Mouse (Mus musculus): ENCODE results near the gene Rbl1.
"Not testable (repeated sequence)": the region's sequence is repeated elsewhere in the genome, so short reads cannot be mapped to it uniquely, and the experiment has no call there.

Rbl1 gene

DNA sequence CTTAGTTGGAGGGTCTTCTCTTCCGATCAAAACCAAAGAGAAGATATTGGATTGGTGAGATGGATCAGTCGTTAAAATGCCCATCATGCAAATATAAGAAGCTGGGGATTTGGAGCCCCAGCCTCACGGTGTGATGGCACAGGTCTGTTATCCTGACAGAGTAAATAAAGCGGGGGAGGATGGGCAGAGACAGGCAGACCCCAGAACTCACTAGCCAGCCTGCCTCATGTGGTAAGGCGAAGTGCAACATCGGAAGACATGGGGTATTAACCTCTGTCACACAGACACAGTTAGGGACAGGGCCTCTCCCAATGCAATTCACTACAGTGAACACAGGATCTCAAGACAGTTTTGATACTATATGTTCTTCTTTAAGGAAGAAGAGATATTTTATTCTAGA, 33.7 kb downstream of the Rbl1 start:
- no peak for DNase-seq (ENCODE audit: low spot score in 2 of 2)

DNA sequence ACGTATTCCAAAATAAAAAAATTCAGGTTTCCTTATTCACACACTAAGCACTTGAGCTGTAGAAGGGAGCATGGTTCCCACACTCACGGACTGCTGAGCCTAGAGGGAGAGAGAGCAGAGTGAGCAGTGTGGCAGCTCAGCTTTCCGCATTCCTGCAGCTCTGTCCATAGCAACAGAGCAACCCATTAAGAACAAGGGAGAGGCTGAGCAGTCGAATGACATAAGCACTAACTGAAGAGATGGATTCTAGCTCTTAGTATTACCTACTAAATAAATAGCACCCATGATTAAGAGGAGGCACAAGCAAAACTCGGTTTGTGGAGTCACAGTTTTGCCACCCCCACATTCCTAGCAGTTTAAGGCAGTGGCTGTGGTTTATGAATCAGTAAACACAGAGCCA, 34.2 kb downstream of the Rbl1 start:
- peak in 1 of 2 experiments; percentile 6 for DNase-seq (ENCODE audit: low spot score in 2 of 2)

DNA sequence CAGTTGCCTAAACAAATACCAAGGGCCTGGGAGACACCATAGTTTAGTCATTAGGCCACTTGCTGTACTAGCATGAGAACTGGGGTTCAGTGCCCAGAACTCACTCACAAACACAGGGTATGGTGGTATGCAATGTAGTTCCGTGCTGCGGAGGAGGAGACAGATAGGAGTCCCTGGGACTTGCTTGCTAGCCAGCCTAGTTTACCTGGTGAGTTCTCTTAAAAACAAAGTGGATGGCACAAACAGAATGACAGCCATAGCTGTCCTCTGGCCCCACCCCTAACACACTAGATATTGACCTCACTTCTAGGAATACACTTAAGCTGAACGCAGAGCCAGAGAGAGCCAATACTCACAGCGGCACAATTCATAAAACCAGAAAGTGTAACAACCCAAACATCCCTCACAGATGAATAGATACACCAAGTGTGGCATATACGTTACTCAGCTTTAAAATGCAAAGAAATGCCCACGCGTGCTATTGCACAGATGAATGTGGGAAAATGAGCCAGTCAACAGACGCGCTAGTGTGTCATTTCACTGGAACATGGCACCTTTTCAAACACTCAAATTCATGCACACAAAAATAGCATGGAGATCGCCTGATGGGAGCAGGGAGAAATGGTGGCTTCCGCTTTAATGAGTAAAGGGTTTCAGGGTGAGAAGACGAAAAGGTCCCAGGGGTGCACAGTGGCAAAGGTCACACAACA, 37.8 kb downstream of the Rbl1 start:
- DNase-seq (ENCODE audit: low spot score in 2 of 2), result peak in 1 of 2 experiments; percentile 52

DNA sequence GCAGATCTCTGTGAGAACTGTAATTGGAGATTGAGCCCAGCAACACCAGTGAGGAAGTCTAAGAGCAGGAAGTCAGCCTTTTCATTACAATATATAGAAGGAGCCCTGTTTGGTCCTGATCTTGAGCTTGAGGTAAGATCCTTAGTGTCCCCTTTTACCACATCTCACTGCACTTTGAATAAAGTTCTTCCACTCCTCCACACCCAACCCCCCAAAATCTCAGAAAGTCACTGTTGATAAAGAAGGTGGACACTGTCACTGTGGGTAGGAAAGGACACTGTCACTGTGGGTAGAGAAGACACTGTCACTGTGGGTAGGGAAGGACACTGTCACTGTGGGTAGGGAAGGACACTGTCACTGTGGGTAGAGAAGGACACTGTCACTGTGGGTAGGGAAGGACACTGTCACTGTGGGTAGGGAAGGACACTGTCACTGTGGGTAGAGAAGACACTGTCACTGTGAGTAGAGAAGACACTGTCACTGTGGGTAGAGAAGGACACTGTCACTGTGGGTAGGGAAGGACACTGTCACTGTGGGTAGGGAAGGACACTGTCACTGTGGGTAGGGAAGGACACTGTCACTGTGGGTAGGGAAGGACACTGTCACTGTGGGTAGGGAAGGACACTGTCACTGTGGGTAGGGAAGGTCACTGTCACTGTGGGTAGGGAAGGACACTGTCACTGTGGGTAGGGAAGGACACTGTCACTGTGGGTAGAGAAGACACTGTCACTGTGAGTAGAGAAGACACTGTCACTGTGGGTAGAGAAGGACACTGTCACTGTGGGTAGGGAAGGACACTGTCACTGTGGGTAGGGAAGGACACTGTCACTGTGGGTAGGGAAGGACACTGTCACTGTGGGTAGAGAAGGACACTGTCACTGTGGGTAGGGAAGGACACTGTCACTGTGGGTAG, 38.8 kb downstream of the Rbl1 start:
- DNase-seq (ENCODE audit: low spot score in 2 of 2), result not testable (repeated sequence)

DNA sequence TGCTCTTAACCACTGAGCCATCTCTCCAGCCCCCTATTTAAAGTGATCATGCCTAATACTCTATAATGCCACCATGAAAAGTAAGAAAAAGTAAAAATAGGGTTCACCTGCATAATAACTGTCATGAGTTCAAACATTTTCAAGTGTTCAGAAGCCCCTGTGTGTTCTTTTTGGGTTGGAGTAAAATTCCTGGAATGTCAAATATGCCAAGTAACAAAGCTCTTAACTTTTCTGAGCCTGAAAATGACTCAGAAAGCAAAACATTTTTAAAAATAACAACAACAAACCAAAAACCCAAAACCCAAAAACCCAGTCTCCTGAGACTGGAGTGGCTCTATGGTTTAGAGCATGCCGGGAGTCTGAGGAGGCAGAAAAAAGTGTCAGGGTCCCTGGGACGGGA, 40.2 kb downstream of the Rbl1 start:
- no peak for DNase-seq (ENCODE audit: low spot score in 2 of 2)

DNA sequence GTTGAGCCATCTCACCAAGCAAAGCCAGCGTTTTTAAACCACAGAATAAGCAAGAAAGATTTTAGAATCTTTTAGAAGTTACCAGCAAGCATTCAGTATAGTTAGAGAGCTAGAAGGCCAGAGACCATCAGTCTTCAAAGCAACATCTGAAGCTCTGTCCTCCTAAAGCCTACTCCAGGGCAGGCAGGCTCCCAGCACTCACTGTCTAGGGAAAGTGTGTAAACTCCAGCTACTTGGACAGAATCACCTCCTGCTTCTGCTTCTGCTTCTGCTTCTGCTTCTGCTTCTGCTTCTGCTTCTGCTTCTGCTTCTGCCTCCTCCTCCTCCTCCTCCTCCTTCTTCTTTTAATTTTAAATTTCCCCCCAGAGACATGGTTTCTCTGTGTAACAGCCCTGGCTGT, 48.3 kb downstream of the Rbl1 start:
- DNase-seq (ENCODE audit: low spot score in 2 of 2), result no peak

DNA sequence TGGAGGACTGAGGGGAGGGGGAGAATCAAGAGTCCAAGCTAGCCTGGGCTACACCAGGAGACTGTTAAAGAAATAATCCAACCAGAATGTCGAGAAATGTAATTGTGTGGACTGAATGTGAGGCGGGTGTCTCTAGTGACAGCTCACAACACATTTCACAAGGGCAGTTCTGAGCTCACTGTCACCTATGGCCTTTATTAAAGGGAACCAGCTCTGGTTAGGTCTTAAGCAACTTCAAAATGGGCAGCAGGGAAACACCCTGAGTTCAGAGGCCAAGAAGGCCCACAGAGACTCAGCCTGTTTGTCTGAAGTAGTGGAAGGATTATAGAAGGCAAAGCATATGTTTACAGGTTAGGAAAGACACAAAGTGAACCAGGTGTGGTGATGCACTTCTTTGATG, 51.1 kb downstream of the Rbl1 start:
- no peak for DNase-seq (ENCODE audit: low spot score in 2 of 2)

DNA sequence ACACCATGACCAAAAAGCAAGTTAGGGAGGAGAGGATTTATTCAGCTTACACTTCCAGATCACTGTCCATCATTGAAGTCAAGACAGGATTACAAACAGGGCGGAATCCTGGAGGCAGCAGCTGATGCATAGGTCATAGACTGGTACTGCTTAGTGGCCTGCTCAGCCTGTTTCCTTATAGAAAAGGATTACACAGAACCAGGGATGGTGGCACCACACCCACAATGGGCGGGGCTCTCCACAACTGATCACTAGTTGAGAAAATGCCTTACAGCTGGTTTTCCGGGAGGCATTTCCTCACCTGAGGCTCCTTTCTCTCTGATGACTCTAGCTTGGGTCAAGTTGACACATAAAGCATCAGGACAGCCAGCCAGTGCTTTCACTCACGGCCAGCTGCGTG, 55.9 kb downstream of the Rbl1 start:
- DNase-seq (ENCODE audit: low spot score in 2 of 2), result no peak

DNA sequence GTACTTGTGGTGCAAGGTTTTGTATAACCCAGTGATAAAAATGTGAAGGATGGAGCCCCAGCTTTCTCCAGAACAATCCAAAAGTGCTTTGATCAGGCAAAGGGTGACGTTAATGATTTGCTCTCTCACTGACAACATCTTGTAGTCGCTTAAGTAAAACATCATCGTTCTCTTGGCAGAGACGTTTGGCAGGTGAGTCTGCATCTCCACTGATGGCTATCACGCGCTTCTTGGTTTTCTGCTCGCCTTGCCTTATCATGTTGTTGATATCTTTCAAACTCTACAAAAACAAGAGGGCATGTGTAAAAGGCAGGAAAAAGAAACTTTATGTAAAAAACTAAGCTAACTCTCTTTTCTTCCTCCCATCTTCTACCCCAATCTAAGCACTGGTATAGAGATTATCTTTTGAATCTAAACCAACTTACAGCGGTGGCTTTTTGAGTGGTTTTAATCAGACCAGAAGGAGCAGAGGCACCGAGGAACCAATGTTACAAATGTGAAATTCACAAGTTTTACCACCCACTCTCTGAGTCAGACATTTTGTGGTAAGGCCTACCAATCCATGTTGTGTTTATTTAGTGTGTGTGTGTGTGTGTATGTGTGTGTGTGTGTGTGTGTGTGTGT, 56.8 kb downstream of the Rbl1 start:
- DNase-seq (ENCODE audit: low spot score in 2 of 2), result no peak

DNA sequence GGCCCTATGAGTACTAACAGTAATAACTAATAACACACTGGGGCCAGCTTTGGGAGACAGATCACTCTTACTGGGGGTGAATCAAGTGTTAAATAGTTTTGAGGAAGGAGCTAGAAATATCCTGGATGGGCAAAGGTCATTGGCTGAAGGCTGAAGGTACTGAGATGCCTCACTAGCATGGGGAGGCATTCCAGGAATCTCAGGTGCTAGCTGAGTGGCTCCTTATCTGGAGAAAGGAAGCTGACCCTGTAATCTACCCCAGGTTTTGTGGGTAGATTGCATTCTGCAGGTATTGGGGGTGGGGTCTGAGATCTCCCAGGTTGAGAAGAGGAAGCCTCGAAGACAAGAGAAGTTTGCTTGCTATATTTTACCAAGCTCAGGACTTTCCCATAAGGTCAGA, 59.2 kb downstream of the Rbl1 start:
- DNase-seq (ENCODE audit: low spot score in 2 of 2), result no peak

DNA sequence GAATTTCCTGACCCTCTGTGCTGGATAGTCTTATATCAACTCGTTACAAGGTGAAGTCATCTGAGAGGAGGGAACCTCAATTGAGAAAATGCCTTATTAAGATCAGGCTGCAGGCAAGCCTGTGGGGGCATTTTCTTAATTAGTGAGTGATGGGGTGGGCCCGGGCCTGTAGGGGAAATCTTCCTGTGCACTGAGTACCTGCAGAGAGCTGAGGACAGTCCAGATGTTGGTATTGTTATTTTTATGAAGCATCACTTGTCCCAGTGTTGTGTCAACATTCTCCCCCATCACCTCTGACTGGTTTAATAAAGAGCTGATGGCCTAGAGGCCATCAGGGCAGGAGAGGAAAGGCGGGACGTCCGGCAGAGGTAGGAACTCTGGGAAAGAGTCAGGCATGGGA, 60.2 kb downstream of the Rbl1 start:
- DNase-seq (ENCODE audit: low spot score in 2 of 2), result no peak

DNA sequence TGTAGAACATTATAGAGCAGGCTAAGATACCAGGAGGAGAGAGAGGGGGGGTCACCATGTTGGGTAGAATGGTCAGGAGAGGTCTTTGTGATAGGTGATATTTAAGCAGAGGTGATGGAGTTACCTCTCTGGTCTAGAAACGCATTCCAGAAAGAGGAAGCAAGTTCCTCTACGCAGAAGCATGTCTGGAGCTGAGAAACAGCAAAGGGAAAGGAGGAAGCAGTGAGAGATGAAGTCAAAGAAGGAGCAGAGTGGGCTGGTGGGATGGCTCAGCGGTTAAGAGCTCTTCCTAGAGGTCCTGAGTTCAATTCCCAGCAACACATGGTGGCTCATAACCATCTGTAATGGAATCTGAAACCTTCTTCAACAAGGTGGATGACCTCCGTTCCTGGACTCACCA, 62.4 kb downstream of the Rbl1 start:
- DNase-seq (ENCODE audit: low spot score in 2 of 2), result no peak

DNA sequence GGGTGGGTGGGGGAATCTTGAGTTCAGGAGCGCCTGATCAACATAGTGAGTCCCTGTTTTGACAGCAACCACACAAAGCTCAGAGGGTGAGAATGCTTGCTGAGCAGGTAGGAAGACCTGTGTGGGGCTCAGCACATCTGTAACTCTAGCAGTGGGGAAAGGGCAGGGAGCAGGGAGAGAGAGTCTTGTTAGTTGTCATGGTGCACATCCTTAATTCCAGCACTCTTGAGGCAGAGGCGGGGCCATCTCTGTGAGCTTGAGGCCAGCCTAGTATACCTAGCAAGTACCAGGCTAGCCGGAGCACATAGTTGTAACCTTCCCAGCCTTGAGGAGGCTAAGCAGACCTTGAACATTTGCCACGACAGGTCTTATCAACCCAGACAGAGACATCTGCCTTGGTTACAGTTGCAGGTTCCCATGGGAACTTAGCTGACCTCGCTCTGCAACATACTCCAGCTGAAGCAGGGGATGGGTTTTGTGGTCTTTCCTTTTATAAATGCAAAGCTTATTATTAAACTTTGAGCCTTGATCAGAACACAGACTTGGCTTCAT, 65.0 kb downstream of the Rbl1 start:
- no peak for DNase-seq (ENCODE audit: low spot score in 2 of 2)

DNA sequence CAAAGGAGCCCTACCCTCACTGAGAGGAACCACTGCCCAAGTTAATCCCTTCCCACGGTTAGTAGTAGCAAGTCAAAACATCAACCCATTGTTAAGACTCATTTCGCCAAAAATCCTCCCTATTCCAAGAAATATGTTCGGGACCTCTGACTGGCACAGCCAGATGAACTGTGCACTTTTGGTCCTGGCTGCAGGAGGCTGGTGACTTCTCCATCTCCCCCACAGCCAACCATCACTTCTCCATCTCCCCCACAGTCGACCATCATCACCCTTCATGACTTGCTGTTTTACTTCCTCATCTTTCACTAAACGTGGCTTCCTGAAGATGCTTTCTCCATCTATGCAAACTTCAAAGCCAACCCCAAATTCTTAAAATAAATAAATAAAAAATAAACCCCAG, 65.5 kb downstream of the Rbl1 start:
- no peak for DNase-seq (ENCODE audit: low spot score in 2 of 2)

DNA sequence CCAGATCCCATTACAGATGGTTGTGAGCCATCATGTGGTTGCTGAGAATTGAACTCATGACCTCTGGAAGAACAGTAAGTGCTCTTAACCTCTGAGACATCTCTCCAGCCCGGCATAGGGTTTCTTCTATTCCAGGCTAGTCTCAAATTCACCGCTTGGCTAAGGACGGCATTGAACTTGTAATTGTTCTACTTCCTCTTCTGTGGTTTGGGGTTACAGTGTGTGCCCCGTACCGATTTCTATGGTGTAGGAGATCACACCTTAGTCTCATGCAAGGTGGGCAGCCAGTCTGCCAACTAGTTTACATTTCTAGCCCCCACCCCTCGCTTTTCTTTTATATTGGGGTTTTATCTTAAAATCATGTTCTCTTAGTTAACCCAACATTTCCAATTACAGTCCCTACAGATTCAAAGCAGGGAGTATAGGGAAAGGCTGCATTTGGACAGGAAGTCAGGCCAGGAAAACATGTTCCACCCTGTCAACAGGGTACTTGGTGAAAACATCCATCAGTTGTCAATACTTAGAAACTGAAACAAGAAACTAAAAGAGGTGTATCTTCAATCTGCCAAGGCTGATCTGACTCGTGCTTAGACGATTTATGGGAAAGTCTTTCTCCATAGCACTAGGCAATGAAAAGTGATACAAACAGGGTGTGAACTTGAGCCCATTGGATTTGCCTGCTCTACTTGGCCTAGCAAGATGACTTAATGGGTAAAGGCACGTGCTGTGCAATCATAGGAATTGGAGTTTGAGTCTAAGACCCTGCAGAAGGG, 66.2 kb downstream of the Rbl1 start:
- DNase-seq (ENCODE audit: low spot score in 2 of 2), result no peak

DNA sequence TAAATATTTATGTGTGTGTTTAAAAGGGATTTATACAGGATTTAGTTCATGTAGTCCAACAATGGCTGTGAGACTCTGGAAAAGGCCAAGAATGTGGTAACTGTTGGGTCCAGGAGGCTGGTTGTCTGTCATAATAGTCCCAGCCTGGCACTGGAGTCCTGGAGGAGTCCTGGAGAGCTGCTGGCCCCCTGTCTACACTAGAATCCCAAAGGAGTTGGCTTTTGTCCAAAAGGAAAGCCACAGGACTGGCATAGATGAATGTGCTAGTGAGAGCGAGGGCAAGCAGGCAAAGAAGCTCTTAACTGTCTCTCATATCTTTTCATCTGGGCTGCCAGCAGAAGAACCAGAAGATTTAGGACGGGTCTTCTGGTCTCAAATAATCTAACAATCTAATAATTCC, 67.7 kb downstream of the Rbl1 start:
- no peak for DNase-seq (ENCODE audit: low spot score in 2 of 2)

DNA sequence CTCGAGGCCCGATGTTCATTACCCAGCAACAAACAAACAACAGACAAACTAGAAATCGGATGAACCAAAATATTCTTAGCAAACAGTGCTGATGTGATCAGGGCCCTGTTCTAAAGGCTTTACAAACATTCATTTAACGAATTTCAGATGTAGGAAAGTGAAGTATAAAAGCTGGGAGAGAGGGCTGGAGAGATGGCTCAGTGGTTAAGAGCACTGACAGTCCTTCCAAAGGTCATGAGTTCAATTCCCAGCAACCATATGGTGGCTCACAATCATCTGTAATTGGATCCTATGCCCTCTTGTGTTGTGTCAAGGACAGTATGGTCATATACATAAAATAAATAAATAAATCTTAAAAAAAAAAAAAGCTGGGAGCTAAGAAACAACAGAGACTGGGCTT, 68.2 kb downstream of the Rbl1 start:
- DNase-seq (ENCODE audit: low spot score in 2 of 2), result no peak

DNA sequence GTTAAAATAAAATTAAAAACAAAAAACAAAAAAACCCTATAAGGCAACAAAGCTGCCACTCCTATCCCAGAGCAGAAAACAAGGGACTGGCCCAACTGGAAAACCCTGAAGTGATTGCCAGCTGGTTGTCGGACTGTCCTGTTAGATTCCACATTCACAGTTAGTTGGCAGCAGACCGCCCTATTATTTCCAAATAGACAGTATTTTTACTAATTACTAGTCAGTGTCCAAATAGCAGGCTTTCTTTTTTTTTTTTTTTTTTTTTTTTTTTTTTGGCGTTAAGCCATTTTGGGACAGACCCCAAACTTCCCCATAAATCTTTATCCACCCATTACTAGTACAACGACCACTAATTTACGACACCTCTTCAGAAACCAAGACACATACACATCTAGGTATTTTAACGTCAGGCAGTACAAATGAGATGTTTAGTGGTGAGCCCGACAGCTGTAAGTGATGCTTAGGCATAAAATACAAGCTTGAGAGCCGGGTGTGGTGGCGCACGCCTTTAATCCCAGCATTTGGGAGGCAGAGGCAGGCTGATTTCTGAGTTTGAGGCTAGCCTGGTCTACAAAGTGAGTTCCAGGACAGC, 68.7 kb downstream of the Rbl1 start:
- no peak for DNase-seq (ENCODE audit: low spot score in 2 of 2)

DNA sequence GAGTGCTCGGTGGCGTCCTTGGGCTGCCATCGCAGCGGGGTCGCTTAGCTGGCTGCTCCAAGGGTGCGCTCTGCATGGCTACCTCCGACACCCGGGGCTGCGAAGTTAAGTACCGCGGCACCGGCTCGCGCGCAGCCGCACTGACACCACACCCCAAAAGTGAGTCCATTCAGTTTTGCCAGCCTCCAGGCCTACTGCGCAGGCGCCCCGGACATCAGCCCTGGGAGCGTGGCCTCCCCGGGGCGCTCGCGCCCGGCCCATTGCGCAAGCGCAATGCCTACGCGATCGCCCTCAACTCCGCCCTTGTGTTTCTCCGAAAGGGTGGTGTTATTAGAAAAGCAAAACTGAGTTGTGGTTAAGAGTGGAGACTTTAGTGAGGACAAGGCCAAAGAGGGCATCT, 69.3 kb downstream of the Rbl1 start, which contains the start of gene Samhd1:
TSS of gene Samhd1 (minus strand) at position 252 of the 400 bp plus-strand sequence.
- peak; percentile 88 to 90 for DNase-seq (ENCODE audit: low spot score in 2 of 2)

DNA sequence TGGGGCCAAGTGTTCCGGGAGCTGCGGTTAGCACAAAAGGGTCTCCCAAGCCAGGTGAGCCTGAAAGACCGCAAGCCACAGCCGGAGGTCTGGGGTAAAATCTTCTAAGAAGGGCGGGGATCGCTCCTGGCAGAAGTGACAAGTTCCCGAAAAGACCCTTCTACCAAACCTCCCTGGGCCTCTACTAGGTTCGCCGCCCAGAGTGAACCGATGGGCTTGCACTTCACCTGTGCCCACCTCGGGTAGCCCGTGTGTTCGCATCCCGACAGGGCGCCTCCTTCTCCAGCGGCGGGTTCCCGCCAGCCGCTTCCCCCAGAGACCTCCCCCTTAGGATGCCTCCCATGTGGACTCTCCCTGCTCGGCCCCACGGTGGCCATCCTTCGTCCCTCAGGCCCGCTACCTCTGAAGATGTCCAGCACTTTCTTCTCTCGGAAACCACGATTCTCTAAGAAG, 69.8 kb downstream of the Rbl1 start:
- DNase-seq (ENCODE audit: low spot score in 2 of 2), result no peak

Data from frontal cortex, postnatal 36 days (tissue).